Mouse (Mus musculus): ENCODE data around the gene Elovl3. TPM values are rescaled to one million over a fixed set of nuclear protein-coding genes. Genes with fewer than 3 reads are reported as not detected.

Elovl3 gene
- polyA plus RNA-seq (2014; fragmentation: Nextera tagmentation; extraction: Ambion mirVana) = not detected in 2 replicates

- H3K4me2 ChIP-seq (ENCODE audit: low read depth, low read length) = peak within 1 kb of the TSS; percentile 26; the same call in 1 of the 2 replicates
- ATAC-seq (ENCODE audit: low read depth) = no peak
- 3% methylated on average over 31 of the region's 31 CpGs for WGBS
- no peak within 1 kb of the TSS for H3K9ac ChIP-seq (replicated peaks; ENCODE audit: low read depth, low read length)
- H3K27ac ChIP-seq (ENCODE audit: low read depth, low read length) = no peak within 1 kb of the TSS
- H3K27me3 ChIP-seq (ENCODE audit: control insufficient read depth, insufficient read depth, low read length) = peaks cover 34% of the 10 kb centered on the region
- no peaks in the 10 kb centered on the region for H3K9me3 ChIP-seq (ENCODE audit: control insufficient read depth, low read length)
- H3K4me1 ChIP-seq (ENCODE audit: control insufficient read depth, insufficient read depth, low read length) = peaks cover 10% of the 10 kb centered on the region; the same call in 1 of the 2 replicates
- H3K36me3 ChIP-seq (ENCODE audit: control insufficient read depth, insufficient read depth, low read length) = no peaks in the 10 kb centered on the region
- no peak within 1 kb of the TSS for H3K4me3 ChIP-seq (ENCODE audit: low read depth, low read length)
These were observed at the start of gene Elovl3 for GRCm38 (mm10) chr19:46131694-46132525. Elovl3 (plus strand) TSS chr19:46131897.

- no peaks in the 10 kb centered on the region for H3K4me1 ChIP-seq (ENCODE audit: control insufficient read depth, insufficient read depth, low read length)
- H3K27me3 ChIP-seq (ENCODE audit: control insufficient read depth, insufficient read depth, low read length) = no peaks in the 10 kb centered on the region
- H3K27ac ChIP-seq (ENCODE audit: low read depth, low read length) = no peak overlapping the region
- no peak overlapping the region for H3K9ac ChIP-seq (replicated peaks; ENCODE audit: low read depth, low read length)
- H3K4me3 ChIP-seq (ENCODE audit: low read depth, low read length) = no peak overlapping the region
- 99% methylated on average over 8 of the region's 8 CpGs for WGBS
- no peak overlapping the region for H3K4me2 ChIP-seq (ENCODE audit: low read depth, low read length)
- ATAC-seq (ENCODE audit: low read depth) = no peak
- peaks cover 52% of the 10 kb centered on the region for H3K36me3 ChIP-seq (ENCODE audit: control insufficient read depth, insufficient read depth, low read length)
- no peaks in the 10 kb centered on the region for H3K9me3 ChIP-seq (ENCODE audit: control insufficient read depth, low read length)
These were observed 46.5 kb upstream of the Elovl3 start for GRCm38 (mm10) chr19:46085185-46085584.

GRCm38 (mm10) chr19:46086337-46086736 lies 45.4 kb upstream of the Elovl3 start:
- WGBS = 58% methylated on average over 3 of the region's 3 CpGs
- no peak overlapping the region for H3K4me3 ChIP-seq (ENCODE audit: low read depth, low read length)
- no peaks in the 10 kb centered on the region for H3K27me3 ChIP-seq (ENCODE audit: control insufficient read depth, insufficient read depth, low read length)
- no peak overlapping the region for H3K27ac ChIP-seq (ENCODE audit: low read depth, low read length)
- H3K36me3 ChIP-seq (ENCODE audit: control insufficient read depth, insufficient read depth, low read length) = peaks cover 41% of the 10 kb centered on the region
- H3K9ac ChIP-seq (replicated peaks; ENCODE audit: low read depth, low read length) = no peak overlapping the region
- H3K9me3 ChIP-seq (ENCODE audit: control insufficient read depth, low read length) = no peaks in the 10 kb centered on the region
- ATAC-seq (ENCODE audit: low read depth) = no peak
- no peaks in the 10 kb centered on the region for H3K4me1 ChIP-seq (ENCODE audit: control insufficient read depth, insufficient read depth, low read length)
- no peak overlapping the region for H3K4me2 ChIP-seq (ENCODE audit: low read depth, low read length)

GRCm38 (mm10) chr19:46087871-46088270 lies 43.8 kb upstream of the Elovl3 start:
- H3K4me3 ChIP-seq (ENCODE audit: low read depth, low read length) = no peak overlapping the region
- H3K4me2 ChIP-seq (ENCODE audit: low read depth, low read length) = no peak overlapping the region
- no peak overlapping the region for H3K27ac ChIP-seq (ENCODE audit: low read depth, low read length)
- no peak for ATAC-seq (ENCODE audit: low read depth)
- peaks cover 26% of the 10 kb centered on the region for H3K36me3 ChIP-seq (ENCODE audit: control insufficient read depth, insufficient read depth, low read length)
- H3K9ac ChIP-seq (replicated peaks; ENCODE audit: low read depth, low read length) = no peak overlapping the region
- H3K9me3 ChIP-seq (ENCODE audit: control insufficient read depth, low read length) = no peaks in the 10 kb centered on the region
- 76% methylated on average over 7 of the region's 7 CpGs for WGBS
- no peaks in the 10 kb centered on the region for H3K27me3 ChIP-seq (ENCODE audit: control insufficient read depth, insufficient read depth, low read length)
- no peaks in the 10 kb centered on the region for H3K4me1 ChIP-seq (ENCODE audit: control insufficient read depth, insufficient read depth, low read length)

GRCm38 (mm10) chr19:46091641-46092040 lies 40.1 kb upstream of the Elovl3 start:
- Histone ChIP-seq H3K9ac (replicated peaks; ENCODE audit: low read depth, low read length) (no peak overlapping the region), H3K4me3 (ENCODE audit: low read depth, low read length) (no peak overlapping the region), H3K27me3 (ENCODE audit: control insufficient read depth, insufficient read depth, low read length) (no peaks in the 10 kb centered on the region), H3K27ac (ENCODE audit: low read depth, low read length) (no peak overlapping the region), H3K4me1 (ENCODE audit: control insufficient read depth, insufficient read depth, low read length) (no peaks in the 10 kb centered on the region), H3K9me3 (ENCODE audit: control insufficient read depth, low read length) (no peaks in the 10 kb centered on the region), H3K36me3 (ENCODE audit: control insufficient read depth, insufficient read depth, low read length) (no peaks in the 10 kb centered on the region), H3K4me2 (ENCODE audit: low read depth, low read length) (no peak overlapping the region)
- ATAC-seq (ENCODE audit: low read depth) = no peak
- 89% methylated on average over 4 of the region's 4 CpGs for WGBS

- no peak overlapping the region for H3K9ac ChIP-seq (replicated peaks; ENCODE audit: low read depth, low read length)
- WGBS = 91% methylated on average over 2 of the region's 2 CpGs
- no peak for ATAC-seq (ENCODE audit: low read depth)
- H3K4me3 ChIP-seq (ENCODE audit: low read depth, low read length) = no peak overlapping the region
- no peaks in the 10 kb centered on the region for H3K9me3 ChIP-seq (ENCODE audit: control insufficient read depth, low read length)
- H3K27ac ChIP-seq (ENCODE audit: low read depth, low read length) = no peak overlapping the region
- no peaks in the 10 kb centered on the region for H3K36me3 ChIP-seq (ENCODE audit: control insufficient read depth, insufficient read depth, low read length)
- H3K27me3 ChIP-seq (ENCODE audit: control insufficient read depth, insufficient read depth, low read length) = no peaks in the 10 kb centered on the region
- no peaks in the 10 kb centered on the region for H3K4me1 ChIP-seq (ENCODE audit: control insufficient read depth, insufficient read depth, low read length)
- no peak overlapping the region for H3K4me2 ChIP-seq (ENCODE audit: low read depth, low read length)
These were observed 37.6 kb upstream of the Elovl3 start for GRCm38 (mm10) chr19:46094144-46094543.

GRCm38 (mm10) chr19:46095291-46095690 lies 36.4 kb upstream of the Elovl3 start:
- Histone ChIP-seq H3K9me3 (ENCODE audit: control insufficient read depth, low read length) (no peaks in the 10 kb centered on the region), H3K36me3 (ENCODE audit: control insufficient read depth, insufficient read depth, low read length) (no peaks in the 10 kb centered on the region), H3K4me3 (ENCODE audit: low read depth, low read length) (no peak overlapping the region), H3K27ac (ENCODE audit: low read depth, low read length) (no peak overlapping the region), H3K4me1 (ENCODE audit: control insufficient read depth, insufficient read depth, low read length) (no peaks in the 10 kb centered on the region), H3K27me3 (ENCODE audit: control insufficient read depth, insufficient read depth, low read length) (no peaks in the 10 kb centered on the region), H3K4me2 (ENCODE audit: low read depth, low read length) (no peak overlapping the region), H3K9ac (replicated peaks; ENCODE audit: low read depth, low read length) (no peak overlapping the region)
- WGBS = 92% methylated on average over 3 of the region's 4 CpGs
- ATAC-seq (ENCODE audit: low read depth) = no peak

GRCm38 (mm10) chr19:46096396-46096795 lies 35.3 kb upstream of the Elovl3 start:
- no peaks in the 10 kb centered on the region for H3K9me3 ChIP-seq (ENCODE audit: control insufficient read depth, low read length)
- no peaks in the 10 kb centered on the region for H3K36me3 ChIP-seq (ENCODE audit: control insufficient read depth, insufficient read depth, low read length)
- no peak overlapping the region for H3K9ac ChIP-seq (replicated peaks; ENCODE audit: low read depth, low read length)
- H3K27ac ChIP-seq (ENCODE audit: low read depth, low read length) = no peak overlapping the region
- H3K4me3 ChIP-seq (ENCODE audit: low read depth, low read length) = no peak overlapping the region
- no peaks in the 10 kb centered on the region for H3K4me1 ChIP-seq (ENCODE audit: control insufficient read depth, insufficient read depth, low read length)
- 89% methylated on average over 5 of the region's 5 CpGs for WGBS
- H3K27me3 ChIP-seq (ENCODE audit: control insufficient read depth, insufficient read depth, low read length) = no peaks in the 10 kb centered on the region
- no peak for ATAC-seq (ENCODE audit: low read depth)
- H3K4me2 ChIP-seq (ENCODE audit: low read depth, low read length) = no peak overlapping the region

GRCm38 (mm10) chr19:46099561-46099960 lies 32.1 kb upstream of the Elovl3 start:
- Histone ChIP-seq H3K27ac (ENCODE audit: low read depth, low read length) (no peak overlapping the region), H3K4me1 (ENCODE audit: control insufficient read depth, insufficient read depth, low read length) (no peaks in the 10 kb centered on the region), H3K9ac (replicated peaks; ENCODE audit: low read depth, low read length) (no peak overlapping the region), H3K27me3 (ENCODE audit: control insufficient read depth, insufficient read depth, low read length) (no peaks in the 10 kb centered on the region), H3K4me3 (ENCODE audit: low read depth, low read length) (no peak overlapping the region), H3K36me3 (ENCODE audit: control insufficient read depth, insufficient read depth, low read length) (no peaks in the 10 kb centered on the region), H3K4me2 (ENCODE audit: low read depth, low read length) (no peak overlapping the region), H3K9me3 (ENCODE audit: control insufficient read depth, low read length) (no peaks in the 10 kb centered on the region)
- no peak for ATAC-seq (ENCODE audit: low read depth)
- WGBS = 91% methylated on average over 3 of the region's 3 CpGs

Measured in neural tube, embryonic 14.5 days (tissue).